Mouse (Mus musculus): ENCODE measurements around the gene Ddr1. TPM values are rescaled to one million over a fixed set of nuclear protein-coding genes. Genes with fewer than 3 reads are reported as not detected.

Gene Ddr1
- polyA plus RNA-seq, 1 experiment from 2014 or later: 107 TPM

- 38% methylated on average over 4 of the region's 4 CpGs for WGBS
- no peak overlapping the region for H3K9ac ChIP-seq (replicated peaks; ENCODE audit: low read length)
- ATAC-seq (ENCODE audit: low FRiP score, low TSS enrichment): no peak
These were observed 1.4 kb upstream of the Ddr1 start for GRCm38 (mm10) chr17:35705836-35706235.

GRCm38 (mm10) chr17:35703751-35704271 is 610 bp downstream of the Ddr1 start:
- H3K36me3 ChIP-seq (ENCODE audit: insufficient read depth, low read length): peaks cover 4% of the 10 kb centered on the region; the same call in 1 of the 2 replicates
- no peaks in the 10 kb centered on the region for H3K27me3 ChIP-seq (ENCODE audit: insufficient read depth, low read length)
- H3K4me3 ChIP-seq (ENCODE audit: low read length): peak overlapping the region; percentile 54
- no peaks in the 10 kb centered on the region for H3K9me3 ChIP-seq (ENCODE audit: low read length)
- H3K9ac ChIP-seq (replicated peaks; ENCODE audit: low read length): peak overlapping the region; percentile 78
- under 1% methylated on average over 14 of the region's 14 CpGs for WGBS
- peak overlapping the region; percentile 68 for H3K4me2 ChIP-seq (replicated peaks; ENCODE audit: low read depth, low read length)
- H3K4me1 ChIP-seq (ENCODE audit: insufficient read depth, low read length): peaks cover 51% of the 10 kb centered on the region
- peak; percentile 36 for ATAC-seq (ENCODE audit: low FRiP score, low TSS enrichment)
- peak overlapping the region; percentile 99 for H3K27ac ChIP-seq (ENCODE audit: low read length)

More at GRCm38 (mm10) chr17:35705836-35706235, 1.4 kb upstream of the Ddr1 start:
- Histone ChIP-seq H3K4me3 (ENCODE audit: low read length) (no peak overlapping the region), H3K27me3 (ENCODE audit: insufficient read depth, low read length) (no peaks in the 10 kb centered on the region), H3K4me2 (replicated peaks; ENCODE audit: low read depth, low read length) (no peak overlapping the region), H3K36me3 (ENCODE audit: insufficient read depth, low read length) (no peaks in the 10 kb centered on the region), H3K27ac (ENCODE audit: low read length) (peak overlapping the region; percentile 99), H3K9me3 (ENCODE audit: low read length) (no peaks in the 10 kb centered on the region), H3K4me1 (ENCODE audit: insufficient read depth, low read length) (peaks cover 50% of the 10 kb centered on the region)

GRCm38 (mm10) chr17:35703065-35703464 is 1.4 kb downstream of the Ddr1 start:
- no peaks in the 10 kb centered on the region for H3K27me3 ChIP-seq (ENCODE audit: insufficient read depth, low read length)
- H3K9ac ChIP-seq (replicated peaks; ENCODE audit: low read length): peak overlapping the region; percentile 38; the same call in 1 of the 2 replicates
- peaks cover 59% of the 10 kb centered on the region for H3K4me1 ChIP-seq (ENCODE audit: insufficient read depth, low read length)
- H3K4me3 ChIP-seq (ENCODE audit: low read length): peak overlapping the region; percentile 70
- no peaks in the 10 kb centered on the region for H3K9me3 ChIP-seq (ENCODE audit: low read length)
- H3K36me3 ChIP-seq (ENCODE audit: insufficient read depth, low read length): peaks cover 4% of the 10 kb centered on the region; the same call in 1 of the 2 replicates
- ATAC-seq (ENCODE audit: low FRiP score, low TSS enrichment): no peak
- H3K4me2 ChIP-seq (replicated peaks; ENCODE audit: low read depth, low read length): peak overlapping the region; percentile 75
- WGBS: 23% methylated on average over 2 of the region's 2 CpGs
- H3K27ac ChIP-seq (ENCODE audit: low read length): peak overlapping the region; percentile 98

- Histone ChIP-seq H3K4me3 (ENCODE audit: low read length) (peak overlapping the region; percentile 70), H3K36me3 (ENCODE audit: insufficient read depth, low read length) (peaks cover 4% of the 10 kb centered on the region; the same call in 1 of the 2 replicates), H3K27ac (ENCODE audit: low read length) (peak overlapping the region; percentile 98), H3K27me3 (ENCODE audit: insufficient read depth, low read length) (no peaks in the 10 kb centered on the region), H3K4me1 (ENCODE audit: insufficient read depth, low read length) (peaks cover 63% of the 10 kb centered on the region), H3K9ac (replicated peaks; ENCODE audit: low read length) (peak overlapping the region; percentile 83), H3K9me3 (ENCODE audit: low read length) (no peaks in the 10 kb centered on the region), H3K4me2 (replicated peaks; ENCODE audit: low read depth, low read length) (peak overlapping the region; percentile 75)
- WGBS: 11% methylated on average over 4 of the region's 4 CpGs
- ATAC-seq (ENCODE audit: low FRiP score, low TSS enrichment): no peak
These were observed 1.8 kb downstream of the Ddr1 start for GRCm38 (mm10) chr17:35702605-35703004.

GRCm38 (mm10) chr17:35701978-35702461 is 2.4 kb downstream of the Ddr1 start:
- Histone ChIP-seq H3K27me3 (ENCODE audit: insufficient read depth, low read length) (no peaks in the 10 kb centered on the region), H3K4me2 (replicated peaks; ENCODE audit: low read depth, low read length) (peak overlapping the region; percentile 75), H3K4me1 (ENCODE audit: insufficient read depth, low read length) (peaks cover 69% of the 10 kb centered on the region), H3K9me3 (ENCODE audit: low read length) (no peaks in the 10 kb centered on the region), H3K27ac (ENCODE audit: low read length) (peak overlapping the region; percentile 98), H3K36me3 (ENCODE audit: insufficient read depth, low read length) (peaks cover 4% of the 10 kb centered on the region; the same call in 1 of the 2 replicates), H3K9ac (replicated peaks; ENCODE audit: low read length) (peak overlapping the region; percentile 83), H3K4me3 (ENCODE audit: low read length) (peak overlapping the region; percentile 70)
- WGBS: 2% methylated on average over 16 of the region's 16 CpGs
- peak; percentile 40 for ATAC-seq (ENCODE audit: low FRiP score, low TSS enrichment)

GRCm38 (mm10) chr17:35701203-35701977 is 3.0 kb downstream of the Ddr1 start:
- Histone ChIP-seq H3K36me3 (ENCODE audit: insufficient read depth, low read length) (peaks cover 4% of the 10 kb centered on the region; the same call in 1 of the 2 replicates), H3K27me3 (ENCODE audit: insufficient read depth, low read length) (no peaks in the 10 kb centered on the region), H3K4me1 (ENCODE audit: insufficient read depth, low read length) (peaks cover 74% of the 10 kb centered on the region), H3K4me3 (ENCODE audit: low read length) (peak overlapping the region; percentile 70), H3K4me2 (replicated peaks; ENCODE audit: low read depth, low read length) (peak overlapping the region; percentile 75), H3K9me3 (ENCODE audit: low read length) (no peaks in the 10 kb centered on the region), H3K27ac (ENCODE audit: low read length) (peak overlapping the region; percentile 98), H3K9ac (replicated peaks; ENCODE audit: low read length) (peak overlapping the region; percentile 83)
- WGBS: 1% methylated on average over 16 of the region's 16 CpGs
- no peak for ATAC-seq (ENCODE audit: low FRiP score, low TSS enrichment)

- peaks cover 68% of the 10 kb centered on the region for H3K4me1 ChIP-seq (ENCODE audit: insufficient read depth, low read length)
These were observed 4.0 kb downstream of the Ddr1 start for GRCm38 (mm10) chr17:35700371-35700961.

GRCm38 (mm10) chr17:35699919-35700318 is 4.5 kb downstream of the Ddr1 start:
- ATAC-seq (ENCODE audit: low FRiP score, low TSS enrichment): peak; percentile 58
- Histone ChIP-seq H3K27ac (ENCODE audit: low read length) (peak overlapping the region; percentile 98), H3K9me3 (ENCODE audit: low read length) (peaks cover 6% of the 10 kb centered on the region), H3K9ac (replicated peaks; ENCODE audit: low read length) (peak overlapping the region; percentile 83), H3K4me3 (ENCODE audit: low read length) (peak overlapping the region; percentile 70), H3K36me3 (ENCODE audit: insufficient read depth, low read length) (peaks cover 12% of the 10 kb centered on the region), H3K4me2 (replicated peaks; ENCODE audit: low read depth, low read length) (peak overlapping the region; percentile 75), H3K4me1 (ENCODE audit: insufficient read depth, low read length) (peaks cover 62% of the 10 kb centered on the region), H3K27me3 (ENCODE audit: insufficient read depth, low read length) (no peaks in the 10 kb centered on the region)
- 2% methylated on average over 19 of the region's 19 CpGs for WGBS

More at GRCm38 (mm10) chr17:35700371-35700961, 4.0 kb downstream of the Ddr1 start:
- Histone ChIP-seq H3K36me3 (ENCODE audit: insufficient read depth, low read length) (peaks cover 7% of the 10 kb centered on the region), H3K27ac (ENCODE audit: low read length) (peak overlapping the region; percentile 98), H3K9ac (replicated peaks; ENCODE audit: low read length) (peak overlapping the region; percentile 83), H3K4me2 (replicated peaks; ENCODE audit: low read depth, low read length) (peak overlapping the region; percentile 75), H3K4me3 (ENCODE audit: low read length) (peak overlapping the region; percentile 70), H3K27me3 (ENCODE audit: insufficient read depth, low read length) (no peaks in the 10 kb centered on the region), H3K9me3 (ENCODE audit: low read length) (peaks cover 1% of the 10 kb centered on the region)
- WGBS: under 1% methylated on average over 42 of the region's 66 CpGs
- peak; percentile 60 for ATAC-seq (ENCODE audit: low FRiP score, low TSS enrichment)

GRCm38 (mm10) chr17:35698501-35698883 is 5.9 kb downstream of the Ddr1 start:
- peak overlapping the region; percentile 78 for H3K27ac ChIP-seq (ENCODE audit: low read length)
- peak overlapping the region; percentile 38 for H3K4me3 ChIP-seq (ENCODE audit: low read length)
- no peaks in the 10 kb centered on the region for H3K27me3 ChIP-seq (ENCODE audit: insufficient read depth, low read length)
- peaks cover 15% of the 10 kb centered on the region for H3K36me3 ChIP-seq (ENCODE audit: insufficient read depth, low read length)
- H3K9me3 ChIP-seq (ENCODE audit: low read length): peaks cover 6% of the 10 kb centered on the region
- 43% methylated on average over 5 of the region's 5 CpGs for WGBS
- peak overlapping the region; percentile 55 for H3K4me2 ChIP-seq (replicated peaks; ENCODE audit: low read depth, low read length)
- H3K9ac ChIP-seq (replicated peaks; ENCODE audit: low read length): peak overlapping the region; percentile 67
- ATAC-seq (ENCODE audit: low FRiP score, low TSS enrichment): no peak
- H3K4me1 ChIP-seq (ENCODE audit: insufficient read depth, low read length): peaks cover 52% of the 10 kb centered on the region

Measured in kidney, embryonic 16.5 days (tissue).